Mouse (Mus musculus) heart, postnatal 0 days (tissue): Measurements from ENCODE around the gene Cdk8.

Experiments
- CTCF ChIP-seq: IDR thresholded peaks from 2 replicates; pipeline ENCODE4 v1.5.1; 2016; ENCODE audit warnings: antibody characterized with exemption, control low read depth, low read depth
- EP300 ChIP-seq: IDR thresholded peaks from 2 replicates; pipeline ENCODE4 v1.6.1; 2016; ENCODE audit warnings: antibody characterized with exemption, low read depth

DNA sequence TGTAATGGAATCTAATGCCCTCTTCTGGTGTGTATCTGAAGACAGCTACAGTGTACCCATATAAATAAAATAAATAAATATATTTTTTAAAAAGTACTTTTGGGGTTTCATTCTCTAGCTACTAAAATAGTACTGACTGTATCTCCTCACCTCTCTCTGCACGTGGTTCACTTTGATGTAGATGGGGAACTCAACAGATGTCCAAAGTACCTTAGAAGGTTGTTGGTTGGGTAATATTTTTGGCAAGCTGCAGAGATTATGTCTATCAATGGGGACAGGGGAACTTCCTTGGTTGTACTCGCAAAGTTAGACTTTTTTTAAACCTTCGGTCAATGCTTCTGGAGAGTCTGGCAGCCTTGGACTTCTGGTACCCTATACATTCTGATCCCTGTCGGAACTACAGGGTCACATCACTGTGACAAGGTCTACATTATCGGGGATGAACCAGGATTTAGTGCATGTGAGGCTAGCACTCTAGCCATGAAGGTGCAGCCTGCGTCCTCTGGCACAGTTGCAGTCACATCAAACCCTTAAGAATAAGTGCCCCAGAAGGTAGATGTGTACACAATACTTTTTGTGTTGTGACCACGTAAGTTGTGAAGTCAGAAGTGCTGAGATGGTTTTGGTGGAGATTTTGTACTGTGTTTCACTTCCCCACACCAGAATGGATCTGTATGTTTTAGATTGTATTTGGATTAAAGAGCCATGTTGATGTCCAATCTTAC, 14.8 kb downstream of the Cdk8 start:
- TF ChIP-seq CTCF = no peak
- TF ChIP-seq EP300 = no peak
